Mouse (Mus musculus) testis, postnatal 10 days (tissue): ENCODE measurements around the gene Plekhh2.
A peak's percentile ranks its signal among the peaks of the same experiment; 100 is the strongest.

ENCODE experiments used
- DNase-seq: peaks from one replicate; pipeline ENCODE4 v3.0.0; 2021; ENCODE audit warnings: low spot score

Plekhh2 gene

GRCm38 (mm10) chr17:84573940-84574339, 62.2 kb downstream of the Plekhh2 start:
- DNase-seq: no peak

GRCm38 (mm10) chr17:84575108-84575507, 63.4 kb downstream of the Plekhh2 start:
- no peak for DNase-seq

- DNase-seq: no peak
Observed at GRCm38 (mm10) chr17:84576621-84577293, 65.1 kb downstream of the Plekhh2 start.

GRCm38 (mm10) chr17:84579249-84579648, 67.6 kb downstream of the Plekhh2 start:
- DNase-seq: no peak

GRCm38 (mm10) chr17:84579817-84580216, 68.1 kb downstream of the Plekhh2 start:
- no peak for DNase-seq

- DNase-seq: no peak
Observed at GRCm38 (mm10) chr17:84580821-84581220, 69.1 kb downstream of the Plekhh2 start.

GRCm38 (mm10) chr17:84581740-84582414, 70.2 kb downstream of the Plekhh2 start:
- no peak for DNase-seq

- DNase-seq: no peak
Observed at GRCm38 (mm10) chr17:84584107-84584506, 72.4 kb downstream of the Plekhh2 start.

GRCm38 (mm10) chr17:84585104-84585503, 73.4 kb downstream of the Plekhh2 start:
- DNase-seq: no peak

GRCm38 (mm10) chr17:84590065-84590464, 78.4 kb downstream of the Plekhh2 start:
- no peak for DNase-seq

- DNase-seq: no peak
Observed at GRCm38 (mm10) chr17:84591431-84592150, 79.9 kb downstream of the Plekhh2 start.

GRCm38 (mm10) chr17:84596015-84596441, 84.3 kb downstream of the Plekhh2 start:
- peak; percentile 37 for DNase-seq

- DNase-seq: no peak
Observed at GRCm38 (mm10) chr17:84596501-84596900, 84.8 kb downstream of the Plekhh2 start.

GRCm38 (mm10) chr17:84597859-84598258, 86.2 kb downstream of the Plekhh2 start:
- peak; percentile 47 for DNase-seq

GRCm38 (mm10) chr17:84598928-84599327, 87.2 kb downstream of the Plekhh2 start:
- peak; percentile 26 for DNase-seq

- DNase-seq: no peak
Observed at GRCm38 (mm10) chr17:84600051-84600983, 88.6 kb downstream of the Plekhh2 start.

GRCm38 (mm10) chr17:84601805-84602204, 90.1 kb downstream of the Plekhh2 start:
- DNase-seq: no peak

GRCm38 (mm10) chr17:84603202-84603627, 91.5 kb downstream of the Plekhh2 start:
- no peak for DNase-seq

- no peak for DNase-seq
Observed at GRCm38 (mm10) chr17:84603709-84604420, 92.2 kb downstream of the Plekhh2 start.

- DNase-seq: peak; percentile 30
Observed at GRCm38 (mm10) chr17:84606976-84607375, 95.3 kb downstream of the Plekhh2 start.

GRCm38 (mm10) chr17:84607617-84608016, 95.9 kb downstream of the Plekhh2 start:
- DNase-seq: no peak
